Mouse (Mus musculus): ENCODE measurements around the gene Erp44. TPM values are rescaled to one million over a fixed set of nuclear protein-coding genes. Genes with fewer than 3 reads are reported as not detected.

The Erp44 gene
- polyA plus RNA-seq, 1 experiment from 2014 or later = 118 TPM

DNA sequence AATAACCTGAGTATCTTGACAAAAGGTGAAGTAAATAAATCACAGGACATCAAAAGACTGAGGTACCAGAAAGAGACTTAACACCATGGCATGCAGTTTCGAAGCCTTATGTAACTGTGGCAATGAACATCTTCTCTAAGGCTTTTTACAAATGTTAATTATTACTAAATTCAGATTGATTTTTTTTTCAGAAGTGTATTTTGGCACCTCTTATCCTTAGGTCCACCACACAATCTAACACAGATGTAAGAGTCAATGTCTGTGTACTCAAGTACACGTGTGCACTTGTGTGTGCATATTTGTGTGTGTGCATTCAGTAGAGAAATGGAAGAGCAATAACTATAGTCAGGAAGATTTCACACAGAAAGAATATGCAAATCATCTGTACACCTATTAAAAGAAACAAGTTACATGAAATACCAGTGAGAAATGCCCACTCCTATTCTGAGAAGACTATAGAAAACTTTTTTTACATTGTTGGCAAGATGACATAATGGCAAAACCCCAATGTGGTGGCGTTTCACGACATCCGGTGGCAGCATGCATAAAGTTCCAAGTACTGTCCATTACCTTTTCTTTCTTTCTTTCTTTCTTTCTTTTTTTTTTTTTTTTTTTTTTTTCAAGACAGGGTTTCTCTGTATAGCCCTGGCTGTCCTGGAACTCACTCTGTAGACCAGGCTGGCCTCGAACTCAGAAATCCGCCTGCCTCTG is 6.1 kb downstream of the Erp44 start:
- no peaks in the 10 kb centered on the region; the same call in 1 of the 2 replicates for H3K4me1 ChIP-seq
- ATAC-seq (ENCODE audit: insufficient number of reproducible peaks, low FRiP score, low TSS enrichment, low read depth) = no peak
- no peak overlapping the region for H3K4me3 ChIP-seq
- no peaks in the 10 kb centered on the region for H3K36me3 ChIP-seq
- no peaks in the 10 kb centered on the region for H3K9me3 ChIP-seq
- no peaks in the 10 kb centered on the region for H3K27me3 ChIP-seq
- no peak overlapping the region for H3K4me2 ChIP-seq
- H3K27ac ChIP-seq = no peak overlapping the region
- 89% methylated on average over 7 of the region's 7 CpGs for WGBS
- H3K9ac ChIP-seq = no peak overlapping the region

DNA sequence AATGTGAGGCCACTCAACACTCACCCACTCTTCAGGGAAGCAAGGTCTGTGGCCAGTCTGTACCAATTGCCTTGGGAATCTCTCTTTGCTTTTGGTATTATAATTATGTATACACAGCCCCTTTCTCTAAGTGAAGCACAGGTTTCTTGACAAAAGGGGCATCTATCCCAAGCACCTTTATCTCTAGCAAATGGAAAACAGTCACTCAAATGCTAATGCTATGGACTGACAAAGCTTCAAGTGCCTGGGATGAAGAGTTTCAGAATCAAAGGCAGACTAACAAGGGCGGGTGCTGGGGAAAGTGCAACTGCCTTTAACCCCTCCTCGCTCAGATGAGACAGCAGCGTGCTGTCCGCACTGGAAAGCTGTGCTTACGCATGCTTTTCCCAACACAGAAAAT is 7.5 kb downstream of the Erp44 start:
- Histone ChIP-seq H3K36me3 (no peaks in the 10 kb centered on the region), H3K27ac (no peak overlapping the region), H3K4me1 (no peaks in the 10 kb centered on the region), H3K9ac (no peak overlapping the region), H3K9me3 (no peaks in the 10 kb centered on the region), H3K4me3 (no peak overlapping the region), H3K27me3 (no peaks in the 10 kb centered on the region), H3K4me2 (no peak overlapping the region)
- no peak for ATAC-seq (ENCODE audit: insufficient number of reproducible peaks, low FRiP score, low TSS enrichment, low read depth)
- 59% methylated on average over 5 of the region's 5 CpGs for WGBS

DNA sequence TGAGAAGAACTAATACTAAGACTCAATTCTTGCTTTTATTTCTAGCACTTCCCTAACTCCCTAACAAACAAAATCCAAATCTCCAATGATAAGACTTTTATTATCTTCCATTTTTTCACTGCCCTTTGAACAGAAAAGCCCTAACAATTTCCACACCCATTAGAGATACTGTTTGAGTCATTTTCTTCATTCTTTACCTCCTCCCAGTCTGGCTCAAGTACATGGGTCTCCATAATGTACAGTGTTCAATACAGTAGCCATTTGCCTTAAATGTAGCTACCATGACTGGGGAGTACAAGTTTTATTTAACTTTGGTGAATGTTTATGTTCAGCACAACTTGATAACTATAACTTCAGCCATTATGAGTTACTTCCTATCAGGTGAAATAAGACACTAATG is 8.8 kb downstream of the Erp44 start:
- no peak for ATAC-seq (ENCODE audit: insufficient number of reproducible peaks, low FRiP score, low TSS enrichment, low read depth)
- Histone ChIP-seq H3K4me2 (no peak overlapping the region), H3K4me3 (no peak overlapping the region), H3K4me1 (no peaks in the 10 kb centered on the region), H3K9ac (no peak overlapping the region), H3K27ac (no peak overlapping the region), H3K9me3 (no peaks in the 10 kb centered on the region), H3K36me3 (no peaks in the 10 kb centered on the region), H3K27me3 (no peaks in the 10 kb centered on the region)

DNA sequence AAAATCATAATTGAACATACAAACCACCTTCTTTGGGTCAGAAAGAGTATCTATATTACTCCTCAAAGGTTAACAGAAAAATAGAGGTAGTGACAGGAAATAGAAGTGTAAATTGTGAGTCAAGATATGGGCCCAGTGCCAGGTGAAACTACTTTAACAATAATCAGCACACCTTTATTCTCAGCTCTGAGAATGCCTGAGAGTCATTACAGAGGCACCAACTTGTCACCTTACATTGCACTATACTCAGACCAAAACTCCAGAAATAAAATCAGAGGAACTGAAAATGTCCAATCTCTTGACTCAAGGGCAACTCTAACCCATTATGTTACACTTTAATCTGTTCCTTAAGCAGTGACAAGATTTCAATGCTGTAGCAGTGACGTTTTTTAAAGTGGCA is 11.2 kb downstream of the Erp44 start:
- WGBS = 76% methylated on average over 1 of the region's 1 CpGs

DNA sequence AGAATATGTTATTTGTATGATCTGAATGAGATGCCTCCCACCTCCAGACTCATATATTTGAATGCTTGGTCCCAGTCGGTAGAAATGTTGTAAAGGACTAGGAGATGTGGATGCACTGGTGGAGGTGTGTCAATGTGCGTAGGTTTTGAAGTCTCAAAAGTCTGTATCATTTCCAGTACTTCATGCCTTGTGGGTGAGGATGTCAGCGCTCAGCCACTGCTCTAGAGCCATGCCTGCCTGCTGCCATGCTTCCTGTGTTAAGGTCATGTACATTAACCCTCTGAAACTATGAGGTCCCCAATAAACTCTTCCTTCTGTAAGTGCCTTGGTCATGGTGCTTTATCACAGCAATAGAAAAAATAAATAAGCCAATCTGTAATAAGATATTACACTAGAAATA is 11.7 kb downstream of the Erp44 start:
- Histone ChIP-seq H3K9ac (no peak overlapping the region), H3K27me3 (no peaks in the 10 kb centered on the region), H3K4me2 (no peak overlapping the region), H3K4me3 (no peak overlapping the region), H3K4me1 (no peaks in the 10 kb centered on the region), H3K27ac (no peak overlapping the region), H3K9me3 (no peaks in the 10 kb centered on the region), H3K36me3 (no peaks in the 10 kb centered on the region)
- no peak for ATAC-seq (ENCODE audit: insufficient number of reproducible peaks, low FRiP score, low TSS enrichment, low read depth)
- WGBS = 82% methylated on average over 3 of the region's 3 CpGs

More for the DNA sequence above, 11.2 kb downstream of the Erp44 start:
- H3K27ac ChIP-seq = no peak overlapping the region
- no peaks in the 10 kb centered on the region for H3K27me3 ChIP-seq
- no peak overlapping the region for H3K4me3 ChIP-seq
- no peaks in the 10 kb centered on the region for H3K36me3 ChIP-seq
- no peaks in the 10 kb centered on the region for H3K9me3 ChIP-seq
- no peak for ATAC-seq (ENCODE audit: insufficient number of reproducible peaks, low FRiP score, low TSS enrichment, low read depth)
- H3K9ac ChIP-seq = no peak overlapping the region
- H3K4me2 ChIP-seq = no peak overlapping the region
- no peaks in the 10 kb centered on the region for H3K4me1 ChIP-seq

DNA sequence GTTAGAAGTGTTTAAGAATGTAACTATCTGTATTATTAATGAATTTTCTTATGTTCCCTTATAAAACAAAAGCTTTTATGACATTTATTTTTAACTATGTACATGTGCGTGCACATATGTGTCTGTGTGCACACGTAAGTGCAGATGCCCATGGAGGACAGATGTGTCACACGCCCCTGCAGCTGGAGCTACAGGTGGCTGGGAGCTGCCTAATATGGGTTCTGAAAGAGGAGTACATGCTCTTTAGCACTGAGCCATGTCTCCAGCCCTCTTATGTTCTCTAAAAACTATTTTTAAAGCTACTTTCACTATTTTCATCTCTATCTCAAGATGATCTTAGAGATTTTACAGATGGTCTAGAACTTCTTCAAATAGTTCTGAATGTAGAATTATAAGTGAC is 21.3 kb downstream of the Erp44 start:
- WGBS = 74% methylated on average over 3 of the region's 3 CpGs
- H3K27ac ChIP-seq = no peak overlapping the region
- H3K4me1 ChIP-seq = 0 out of 2 replicates have a peak, but pooled peaks cover 2% of the 10 kb centered on the region
- no peaks in the 10 kb centered on the region for H3K36me3 ChIP-seq
- no peak for ATAC-seq (ENCODE audit: insufficient number of reproducible peaks, low FRiP score, low TSS enrichment, low read depth)
- no peak overlapping the region for H3K9ac ChIP-seq
- H3K27me3 ChIP-seq = no peaks in the 10 kb centered on the region
- no peak overlapping the region for H3K4me2 ChIP-seq
- no peaks in the 10 kb centered on the region for H3K9me3 ChIP-seq
- H3K4me3 ChIP-seq = no peak overlapping the region

DNA sequence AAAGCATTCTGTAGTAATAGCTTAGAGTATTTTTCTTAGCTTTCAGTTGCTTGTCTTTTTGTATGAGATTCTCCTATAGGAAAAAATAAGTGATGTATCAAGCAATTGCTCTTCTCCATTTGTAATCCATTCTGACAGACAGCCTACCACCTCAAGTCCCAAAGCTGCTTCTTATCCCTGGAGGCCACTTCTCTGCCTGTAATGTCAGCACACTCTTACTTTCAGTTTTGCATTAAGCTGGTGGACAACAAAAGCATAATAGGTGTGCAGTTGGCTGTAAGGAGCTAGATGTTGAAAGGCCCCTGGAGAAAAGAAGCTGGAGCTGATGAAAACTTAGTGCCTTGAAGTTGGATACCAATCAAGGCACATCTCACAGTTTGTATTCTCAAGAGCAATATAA is 26.1 kb downstream of the Erp44 start:
- Histone ChIP-seq H3K27me3 (no peaks in the 10 kb centered on the region), H3K4me2 (no peak overlapping the region), H3K4me1 (no peaks in the 10 kb centered on the region), H3K27ac (no peak overlapping the region), H3K36me3 (no peaks in the 10 kb centered on the region), H3K9ac (no peak overlapping the region), H3K4me3 (no peak overlapping the region), H3K9me3 (no peaks in the 10 kb centered on the region)
- ATAC-seq (ENCODE audit: insufficient number of reproducible peaks, low FRiP score, low TSS enrichment, low read depth) = no peak

DNA sequence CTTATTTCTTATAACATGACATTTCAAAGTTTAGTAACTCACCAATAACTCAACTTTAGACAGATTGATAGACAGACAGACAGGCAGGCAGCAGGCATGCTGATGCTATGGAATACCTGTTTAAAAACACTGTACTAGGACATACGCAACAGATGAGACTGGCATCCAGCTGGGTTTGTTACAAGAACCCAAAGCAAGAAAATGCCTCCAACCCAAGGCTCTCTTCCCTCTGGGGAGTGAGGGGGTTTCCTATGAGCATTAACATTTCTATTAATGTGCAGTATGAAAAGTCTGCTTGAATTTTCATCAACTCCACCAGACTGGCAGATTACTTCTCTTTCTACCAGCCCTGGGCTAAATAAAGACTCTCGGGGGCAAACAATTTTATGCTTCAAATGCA is 35.1 kb downstream of the Erp44 start:
- Histone ChIP-seq H3K4me1 (peaks cover 3% of the 10 kb centered on the region; the same call in 1 of the 2 replicates), H3K4me3 (no peak overlapping the region), H3K9ac (no peak overlapping the region), H3K27me3 (no peaks in the 10 kb centered on the region), H3K4me2 (no peak overlapping the region), H3K27ac (no peak overlapping the region), H3K36me3 (no peaks in the 10 kb centered on the region), H3K9me3 (no peaks in the 10 kb centered on the region)
- WGBS = 78% methylated on average over 2 of the region's 2 CpGs
- ATAC-seq (ENCODE audit: insufficient number of reproducible peaks, low FRiP score, low TSS enrichment, low read depth) = no peak

DNA sequence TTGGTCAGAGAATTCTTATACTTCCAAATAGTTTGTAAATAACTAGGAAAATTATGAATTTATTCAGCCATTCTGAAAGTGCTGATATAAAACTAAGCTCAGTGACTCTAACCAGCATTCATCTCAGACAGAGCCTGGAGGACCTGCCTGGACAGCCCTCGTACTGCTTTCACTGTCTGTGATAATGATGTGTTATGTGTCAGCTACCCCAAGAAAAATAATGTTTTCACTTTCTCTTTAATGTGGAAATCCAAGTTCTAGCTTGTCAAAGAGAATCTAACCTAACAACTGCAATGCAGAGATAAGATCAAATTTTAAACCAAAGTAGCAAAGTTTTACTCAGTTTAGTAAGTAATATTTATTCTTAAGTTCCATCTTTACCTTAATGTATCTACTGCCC is 35.6 kb downstream of the Erp44 start:
- ATAC-seq (ENCODE audit: insufficient number of reproducible peaks, low FRiP score, low TSS enrichment, low read depth) = no peak
- Histone ChIP-seq H3K9ac (no peak overlapping the region), H3K4me3 (no peak overlapping the region), H3K27ac (no peak overlapping the region), H3K9me3 (no peaks in the 10 kb centered on the region), H3K27me3 (no peaks in the 10 kb centered on the region), H3K4me2 (no peak overlapping the region), H3K36me3 (no peaks in the 10 kb centered on the region), H3K4me1 (peaks cover 3% of the 10 kb centered on the region; the same call in 1 of the 2 replicates)
- WGBS = 57% methylated on average over 1 of the region's 1 CpGs

DNA sequence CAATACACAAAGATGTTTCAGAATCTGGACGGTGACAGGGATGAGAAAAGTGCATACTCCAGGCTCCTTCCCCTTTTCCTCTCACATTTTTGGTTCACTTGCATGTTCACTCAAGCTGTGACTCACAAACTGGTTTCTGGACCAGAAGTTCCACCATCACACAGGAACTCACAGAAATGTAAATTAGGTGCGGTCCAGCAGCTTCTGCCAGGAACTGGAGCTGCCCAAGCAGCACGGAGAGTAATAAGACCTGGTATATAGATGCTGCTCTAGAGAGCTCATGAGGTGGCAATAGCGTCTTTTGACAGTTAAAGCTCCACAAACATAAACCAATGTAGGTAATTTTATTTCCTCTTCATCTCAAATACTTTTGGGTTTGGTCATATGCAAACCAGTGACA is 36.9 kb downstream of the Erp44 start:
- 85% methylated on average over 4 of the region's 4 CpGs for WGBS
- no peaks in the 10 kb centered on the region for H3K9me3 ChIP-seq
- no peak for ATAC-seq (ENCODE audit: insufficient number of reproducible peaks, low FRiP score, low TSS enrichment, low read depth)

DNA sequence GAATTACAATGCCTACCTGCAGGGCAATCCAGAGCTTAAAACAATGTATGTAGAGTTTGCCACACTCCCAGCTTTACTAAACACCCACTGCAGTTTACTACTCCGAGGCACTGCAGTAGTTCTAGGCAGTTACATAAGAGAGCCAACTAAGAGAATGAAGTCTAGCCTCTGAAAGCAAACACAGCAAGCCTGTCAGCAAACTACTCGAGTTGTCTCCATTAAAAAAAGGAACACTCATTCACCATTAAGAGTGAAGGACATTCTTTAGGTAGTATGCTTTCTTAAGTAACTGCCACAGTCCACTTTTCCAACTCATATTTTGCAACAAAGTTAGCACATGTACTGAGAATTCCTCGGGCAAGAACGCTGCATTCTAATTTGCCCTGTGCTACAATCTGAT is 40.3 kb downstream of the Erp44 start:
- WGBS = 86% methylated on average over 4 of the region's 4 CpGs
- Histone ChIP-seq H3K4me2 (no peak overlapping the region), H3K27me3 (no peaks in the 10 kb centered on the region), H3K36me3 (peaks cover 5% of the 10 kb centered on the region; the same call in 1 of the 2 replicates), H3K9ac (no peak overlapping the region), H3K9me3 (no peaks in the 10 kb centered on the region), H3K27ac (no peak overlapping the region), H3K4me3 (no peak overlapping the region), H3K4me1 (no peaks in the 10 kb centered on the region)
- no peak for ATAC-seq (ENCODE audit: insufficient number of reproducible peaks, low FRiP score, low TSS enrichment, low read depth)

More for the DNA sequence above, 36.9 kb downstream of the Erp44 start:
- H3K27me3 ChIP-seq = no peaks in the 10 kb centered on the region
- no peak overlapping the region for H3K4me3 ChIP-seq
- H3K4me1 ChIP-seq = peaks cover 3% of the 10 kb centered on the region; the same call in 1 of the 2 replicates
- no peak overlapping the region for H3K4me2 ChIP-seq
- H3K9ac ChIP-seq = no peak overlapping the region
- H3K27ac ChIP-seq = no peak overlapping the region
- H3K36me3 ChIP-seq = no peaks in the 10 kb centered on the region

DNA sequence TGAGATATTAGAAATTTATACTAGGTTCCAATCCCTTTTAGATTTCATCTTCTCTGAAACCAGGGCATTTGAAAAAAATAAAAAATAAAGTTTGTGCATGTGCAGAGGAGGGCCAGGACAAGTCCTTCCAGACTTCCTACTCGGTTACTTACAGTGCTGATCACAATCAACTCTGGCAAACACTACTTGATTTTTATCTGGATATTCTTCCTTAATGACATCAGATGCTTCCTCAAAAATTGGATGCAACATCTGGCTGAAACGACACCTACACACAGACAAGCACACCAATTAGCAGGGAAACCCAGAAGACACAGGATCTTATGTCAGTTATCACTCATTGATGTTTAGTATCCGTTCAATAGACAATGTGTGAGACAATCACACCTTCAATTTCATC is 42.6 kb downstream of the Erp44 start:
- no peak for ATAC-seq (ENCODE audit: insufficient number of reproducible peaks, low FRiP score, low TSS enrichment, low read depth)
- Histone ChIP-seq H3K27ac (no peak overlapping the region), H3K9me3 (no peaks in the 10 kb centered on the region), H3K9ac (no peak overlapping the region), H3K4me2 (no peak overlapping the region), H3K36me3 (peaks cover 5% of the 10 kb centered on the region; the same call in 1 of the 2 replicates), H3K4me3 (no peak overlapping the region), H3K27me3 (no peaks in the 10 kb centered on the region), H3K4me1 (no peaks in the 10 kb centered on the region)
- WGBS = 75% methylated on average over 3 of the region's 3 CpGs

DNA sequence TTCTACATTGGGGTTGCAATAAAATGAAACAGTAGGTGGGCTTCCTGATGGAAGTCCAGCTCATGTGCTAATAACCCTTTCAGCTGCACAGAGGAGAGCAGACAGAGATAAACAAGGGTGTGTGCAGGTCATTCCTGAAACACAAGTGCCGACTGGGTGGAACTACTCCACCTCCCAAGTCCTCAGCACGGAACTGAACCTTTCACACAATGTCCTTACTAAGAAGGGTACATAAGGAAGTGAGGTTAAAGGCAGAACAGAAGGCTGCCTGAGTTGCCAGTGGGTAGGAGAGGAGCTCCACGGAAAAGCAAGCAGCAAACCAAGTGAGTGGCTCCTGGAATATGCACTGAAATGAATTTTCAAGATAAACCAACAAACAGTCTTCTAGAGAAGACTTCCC is 52.6 kb downstream of the Erp44 start:
- H3K9me3 ChIP-seq = no peaks in the 10 kb centered on the region
- H3K4me3 ChIP-seq = no peak overlapping the region
- 51% methylated on average over 3 of the region's 3 CpGs for WGBS
- no peak overlapping the region for H3K9ac ChIP-seq
- no peak overlapping the region for H3K27ac ChIP-seq
- ATAC-seq (ENCODE audit: insufficient number of reproducible peaks, low FRiP score, low TSS enrichment, low read depth) = no peak
- no peak overlapping the region for H3K4me2 ChIP-seq
- no peaks in the 10 kb centered on the region for H3K36me3 ChIP-seq
- no peaks in the 10 kb centered on the region for H3K27me3 ChIP-seq
- H3K4me1 ChIP-seq = no peaks in the 10 kb centered on the region
